Mouse (Mus musculus): ENCODE measurements at regions not wholly inside any gene's neighbourhood (a gene's known extent, or its start where the extent isn't known, plus 50 kb on each side); places are given as distances from the start of the nearest gene placed in this dataset.

DNA sequence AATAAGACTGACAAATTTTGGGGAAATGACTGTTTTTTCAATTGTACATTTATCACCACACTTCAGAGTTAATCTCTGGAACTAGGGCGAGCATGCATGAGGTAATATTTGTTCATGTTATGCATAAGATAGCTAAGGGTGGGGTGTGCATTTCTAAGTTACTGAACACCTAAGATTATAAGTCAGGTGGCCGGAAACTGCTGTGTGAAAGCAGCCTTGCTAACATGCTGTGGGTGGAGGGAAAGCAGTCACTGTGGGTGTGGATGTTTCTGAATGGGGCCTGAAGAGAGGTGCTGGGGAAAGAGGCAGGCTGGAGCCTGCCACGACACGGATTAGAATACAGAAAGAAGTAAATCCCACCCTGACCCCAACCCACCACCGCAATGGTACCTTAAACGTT, 54.8 kb upstream of the Cep162 start:
- Histone ChIP-seq H3K4me3 (replicated peaks in 1 of 3; ENCODE audit: low read depth in 2 of 3, low read length in 2 of 3, poor library complexity in 1 of 3) (no peak overlapping the region), H3K36me3 (replicated peaks in 1 of 2; ENCODE audit: control insufficient read depth in 1 of 2, insufficient read depth in 1 of 2, low read length in 1 of 2) (no peaks in the 10 kb centered on the region), H3K9me3 (replicated peaks; ENCODE audit: low read length) (no peaks in the 10 kb centered on the region), H3K4me1 (ENCODE audit: control insufficient read depth in 1 of 2, insufficient read depth in 2 of 2) (no peaks in the 10 kb centered on the region; a peak in 1 of 4 replicates), H3K27ac (ENCODE audit: insufficient read depth, low read depth) (no peak overlapping the region), H3K27me3 (replicated peaks) (no peaks in the 10 kb centered on the region), H3K79me2 (replicated peaks; ENCODE audit: control insufficient read depth, extremely low read depth, insufficient read depth, poor library complexity, severe bottlenecking) (no peaks in the 10 kb centered on the region), H3K9ac (ENCODE audit: insufficient read depth, low read depth) (no peak overlapping the region), H3K4me2 (ENCODE audit: insufficient read depth, low read depth, poor library complexity, severe bottlenecking) (no peak overlapping the region)
- dilution Hi-C loops (cut with MboI; ENCODE audit: extremely low pct_ligation_motif_present, extremely low pct_unique_long_range_greater_than_20kb, low sequenced_read_pairs) = no loop called here
- in situ Hi-C loops (cut with MboI; ENCODE audit: low pct_ligation_motif_present, low pct_unique_long_range_greater_than_20kb, low sequenced_read_pairs) = no loop called here
- TF ChIP-seq HCFC1 (IDR thresholded peaks at IDR 0.05; ENCODE audit: low read depth, low read length) (no peak), ZKSCAN1 (IDR thresholded peaks at IDR 0.05; ENCODE audit: borderline replicate concordance, low read depth, low read length) (no peak), MAX (IDR thresholded peaks at IDR 0.05; ENCODE audit: low read length) (no peak), UBTF (IDR thresholded peaks at IDR 0.05; ENCODE audit: low read depth, low read length) (no peak), MAFK (IDR thresholded peaks at IDR 0.05; ENCODE audit: insufficient replicate concordance, low read length) (no peak), USF1 (IDR thresholded peaks at IDR 0.05; ENCODE audit: low read depth, low read length) (no peak), JUN (IDR thresholded peaks at IDR 0.05; ENCODE audit: insufficient read depth, low read depth, low read length) (no peak), RCOR1 (conservative IDR thresholded peaks at IDR 0.05; ENCODE audit: low read depth, low read length) (no peak), MEF2A (IDR thresholded peaks at IDR 0.05; ENCODE audit: borderline replicate concordance, low read depth, low read length) (no peak), TCF12 (IDR thresholded peaks at IDR 0.05; ENCODE audit: low read depth, low read length) (no peak), CHD2 (IDR thresholded peaks at IDR 0.05; ENCODE audit: low read length) (no peak), MYC (IDR thresholded peaks at IDR 0.05; ENCODE audit: low read depth, low read length) (no peak), MXI1 (IDR thresholded peaks at IDR 0.05; ENCODE audit: low read depth, low read length) (no peak), JUND (conservative IDR thresholded peaks at IDR 0.05; ENCODE audit: low read depth, low read length) (no peak), ZMIZ1 (IDR thresholded peaks at IDR 0.05; ENCODE audit: low read depth, low read length) (no peak), CTCF (conservative IDR thresholded peaks at IDR 0.05 in 1 of 2, IDR thresholded peaks at IDR 0.05 in 1 of 2; ENCODE audit: low read depth in 2 of 2, low read length in 2 of 2) (no peak), POLR2AphosphoS2 (IDR thresholded peaks at IDR 0.05; ENCODE audit: low read depth, low read length) (no peak), PAX5 (IDR thresholded peaks at IDR 0.05; ENCODE audit: low read length) (no peak), NRF1 (IDR thresholded peaks at IDR 0.05; ENCODE audit: low read depth, low read length) (no peak), KAT2A (IDR thresholded peaks at IDR 0.05; ENCODE audit: insufficient replicate concordance, low read length) (no peak)
- no peak for DNase-seq (ENCODE audit: extremely low read depth)
